Mouse (Mus musculus): ENCODE measurements around the gene Myo5a.

Gene Myo5a

DNA sequence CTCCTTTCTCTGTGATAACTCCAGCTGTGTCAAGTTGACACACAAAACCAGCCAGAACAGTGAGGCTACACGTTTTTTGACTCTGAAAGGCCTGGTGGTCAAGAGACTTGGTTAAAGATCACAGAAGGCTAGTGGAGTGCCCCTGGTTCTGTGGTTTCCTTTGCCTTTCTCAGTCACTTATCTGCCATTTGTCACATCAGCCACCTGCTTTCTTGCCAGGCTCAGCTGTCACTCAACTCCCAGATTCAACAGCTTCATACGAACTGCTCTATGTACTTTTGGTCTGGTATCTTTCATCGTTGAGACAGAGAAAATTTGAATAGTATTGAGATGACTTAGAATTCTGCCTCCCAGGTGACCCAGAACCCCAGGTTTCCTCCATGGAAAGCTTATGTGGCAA, 183.0 kb downstream of the Myo5a start:
- no peak for DNase-seq

DNA sequence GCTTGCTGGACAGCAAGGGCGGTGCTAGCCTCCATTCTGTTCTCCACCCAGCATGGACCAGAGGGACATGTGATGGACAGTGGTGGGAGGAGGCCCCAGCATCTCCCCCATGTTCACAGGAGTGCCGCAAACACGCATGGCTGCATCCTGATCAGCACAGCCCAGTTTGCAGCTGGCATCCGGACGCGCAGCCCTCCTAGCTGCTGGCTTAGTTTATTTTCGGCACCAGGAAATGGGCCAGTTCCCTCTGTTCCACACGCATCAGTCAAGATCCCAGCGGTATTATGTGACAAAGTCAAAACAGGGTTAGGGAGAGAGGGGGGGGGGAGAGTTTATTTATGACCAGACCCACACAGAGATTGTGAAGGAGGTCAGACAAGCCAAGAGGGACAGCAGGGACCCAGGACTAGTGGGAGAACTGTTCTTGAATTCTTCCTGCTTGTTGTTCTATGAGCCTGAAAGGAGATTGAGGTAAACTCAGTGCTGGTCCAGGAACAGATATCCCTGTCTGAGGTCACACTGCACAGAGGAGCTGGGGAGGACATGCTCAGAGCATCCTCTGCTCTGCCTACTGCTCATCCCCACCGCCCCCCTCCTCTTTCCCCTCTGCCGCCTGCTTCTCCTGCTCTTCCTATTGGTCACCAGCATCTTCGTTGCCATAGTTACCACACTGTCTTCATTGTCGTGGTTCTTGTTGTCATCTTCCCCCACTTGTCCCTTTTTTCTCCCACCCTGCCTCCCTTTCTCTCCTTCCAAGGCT, 183.6 kb downstream of the Myo5a start:
- peak; percentile 77 for DNase-seq

DNA sequence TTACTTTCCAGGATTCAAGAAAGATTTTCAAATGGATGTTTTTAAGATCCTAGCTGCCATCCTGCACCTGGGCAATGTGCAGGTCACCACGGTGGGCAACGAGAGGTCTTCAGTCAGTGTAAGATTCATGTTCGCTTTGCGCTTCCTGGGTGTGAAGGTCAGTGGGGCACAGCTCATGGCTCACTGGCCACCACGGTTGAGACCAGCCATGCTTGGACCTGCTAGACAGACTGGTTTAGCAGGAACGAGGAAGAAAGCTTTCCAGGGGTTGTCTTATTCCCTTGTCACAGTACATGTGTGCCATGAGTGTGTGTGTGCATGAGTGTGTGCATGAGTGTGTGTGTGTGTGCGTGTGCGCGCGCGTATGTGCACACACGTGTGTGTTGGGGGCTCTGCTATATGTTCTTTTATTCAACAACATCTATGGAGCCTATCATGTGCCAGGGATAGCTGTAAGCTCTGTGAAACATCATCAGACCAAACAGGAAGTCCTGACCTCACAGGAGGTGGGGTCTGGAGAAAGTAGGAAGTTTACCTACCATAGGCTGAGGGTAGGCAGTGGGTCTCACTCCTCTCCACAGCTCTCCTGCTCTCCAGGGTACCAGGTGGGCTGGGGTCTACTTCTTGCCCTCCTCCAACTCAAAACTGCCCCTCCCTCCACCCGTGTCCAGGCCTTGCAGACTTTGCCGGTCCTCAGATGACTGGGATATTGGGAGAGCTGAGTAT, 185.2 kb downstream of the Myo5a start:
- no peak for DNase-seq

DNA sequence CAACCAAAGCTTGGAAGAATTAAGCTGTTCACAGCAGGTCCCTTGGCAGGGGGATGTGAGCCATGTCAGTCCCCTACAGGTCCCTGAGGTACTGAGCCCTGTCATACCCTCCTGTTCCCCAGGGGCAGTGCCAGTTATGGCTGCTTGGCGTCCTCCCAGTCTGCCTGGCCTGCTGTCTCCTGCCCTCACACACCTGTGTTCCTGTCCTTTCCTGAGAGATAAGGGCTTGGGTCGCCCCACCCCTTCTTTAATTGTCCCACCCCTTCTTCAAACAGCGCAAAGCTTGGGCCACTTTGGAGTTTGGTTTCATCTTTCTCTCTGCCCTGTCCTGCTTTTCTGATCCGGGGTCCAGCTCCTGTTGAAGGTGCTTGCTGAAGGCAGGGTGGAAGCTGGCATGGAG, 188.0 kb downstream of the Myo5a start:
- no peak for DNase-seq

DNA sequence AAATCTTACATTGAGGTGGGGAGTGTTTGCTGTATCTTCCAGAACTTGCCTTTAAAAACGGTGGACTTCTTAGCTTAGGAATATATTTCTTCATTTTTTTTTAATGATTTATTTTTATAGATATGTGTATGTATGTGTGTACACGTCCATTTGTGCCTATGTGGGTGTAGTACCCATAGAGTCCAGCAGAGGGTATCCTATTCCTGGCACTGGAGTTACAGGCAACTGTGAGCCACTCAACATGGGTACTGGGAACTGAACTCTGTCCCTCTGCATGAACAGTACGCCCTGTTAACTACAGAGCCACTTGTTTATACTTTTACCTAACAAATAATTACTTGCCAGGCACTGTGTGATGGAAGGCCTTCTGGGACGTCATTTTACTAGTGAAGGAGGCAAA, 188.8 kb downstream of the Myo5a start:
- DNase-seq: no peak

DNA sequence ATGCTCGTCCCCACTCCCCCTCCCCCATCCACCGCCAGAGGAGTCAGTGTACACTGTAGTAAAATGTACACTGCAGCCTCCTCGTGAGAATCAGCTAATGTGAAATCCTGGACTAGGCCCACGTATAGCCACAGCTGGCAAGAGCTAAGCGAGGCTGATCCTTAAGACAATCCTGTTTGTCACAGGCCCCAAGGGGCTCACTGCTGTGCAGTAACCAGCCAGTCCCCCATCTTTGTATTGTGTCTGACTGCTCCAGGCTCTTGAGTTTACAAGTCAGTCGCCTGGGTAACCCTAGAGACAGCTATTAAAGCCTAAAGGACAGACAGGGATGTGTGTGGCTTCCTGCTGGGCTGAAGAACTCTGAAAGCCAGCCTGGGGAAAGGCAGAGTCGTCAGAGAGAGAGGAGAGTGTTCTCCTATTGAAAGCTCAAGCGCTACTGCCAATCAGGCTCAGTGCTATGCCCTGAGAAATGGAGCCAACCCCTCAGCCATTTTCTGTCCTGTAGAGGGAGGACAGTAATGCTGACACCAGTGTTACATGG, 190.6 kb downstream of the Myo5a start:
- DNase-seq: no peak

DNA sequence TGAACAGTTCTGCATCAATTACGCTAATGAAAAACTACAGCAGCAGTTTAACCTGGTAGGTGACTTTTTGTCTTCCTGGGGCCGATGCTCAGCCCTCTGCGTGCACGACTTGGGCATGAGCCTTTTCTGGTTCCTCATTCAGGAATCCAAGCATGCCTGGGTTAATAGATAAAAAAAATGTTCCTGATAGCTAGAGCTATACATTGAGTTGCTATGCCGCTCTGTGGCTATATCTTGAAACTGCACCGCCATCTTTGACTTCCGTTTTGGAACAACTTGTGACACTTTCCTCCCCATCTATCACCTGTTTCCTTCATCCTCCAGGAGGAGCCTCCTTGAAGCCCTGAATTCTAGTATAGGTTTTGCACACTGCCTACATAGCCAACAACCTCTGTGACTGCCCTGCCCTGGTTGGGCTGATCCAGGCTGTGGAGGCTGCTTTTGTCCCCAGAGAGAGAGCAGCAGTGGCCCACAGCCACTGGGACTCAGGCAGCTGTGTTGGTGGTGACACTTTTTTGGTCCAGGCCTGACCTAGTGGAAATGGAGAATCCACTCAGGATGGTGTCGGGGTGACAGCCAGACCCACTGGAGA, 191.5 kb downstream of the Myo5a start:
- DNase-seq: no peak

DNA sequence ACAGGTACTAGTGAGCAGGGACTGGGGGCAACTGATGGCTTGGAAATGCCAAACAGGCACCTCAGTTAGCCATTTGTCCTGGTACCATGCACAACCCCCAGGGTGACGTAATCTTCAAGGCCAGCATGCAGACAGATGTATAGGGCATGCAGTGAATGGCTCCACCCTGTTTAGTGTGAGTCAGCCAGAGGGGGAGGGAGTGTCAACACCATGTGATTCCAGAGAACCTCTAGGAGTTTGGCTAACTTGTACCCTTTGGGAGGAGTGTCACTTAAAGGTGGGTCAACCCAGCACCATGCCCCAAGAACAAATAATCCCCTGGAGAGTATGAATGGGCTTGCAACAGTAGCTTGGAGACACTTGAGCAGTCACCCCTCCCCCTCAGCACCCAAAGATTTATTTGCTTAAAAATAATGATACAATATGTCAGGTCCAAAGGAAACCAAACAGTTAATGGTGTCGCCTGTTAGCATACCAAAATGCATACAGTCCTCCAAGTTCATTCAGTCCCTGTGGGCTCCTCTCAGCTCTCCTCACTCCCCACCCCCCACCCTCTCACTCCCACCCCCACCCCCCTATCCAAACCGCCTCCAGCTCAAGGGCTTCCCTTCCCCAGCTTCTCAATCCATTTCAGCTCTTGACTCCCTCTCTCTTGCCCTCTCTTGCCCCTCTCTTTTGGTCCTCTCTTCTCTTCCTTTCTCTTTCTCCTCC, 193.3 kb downstream of the Myo5a start:
- no peak for DNase-seq

DNA sequence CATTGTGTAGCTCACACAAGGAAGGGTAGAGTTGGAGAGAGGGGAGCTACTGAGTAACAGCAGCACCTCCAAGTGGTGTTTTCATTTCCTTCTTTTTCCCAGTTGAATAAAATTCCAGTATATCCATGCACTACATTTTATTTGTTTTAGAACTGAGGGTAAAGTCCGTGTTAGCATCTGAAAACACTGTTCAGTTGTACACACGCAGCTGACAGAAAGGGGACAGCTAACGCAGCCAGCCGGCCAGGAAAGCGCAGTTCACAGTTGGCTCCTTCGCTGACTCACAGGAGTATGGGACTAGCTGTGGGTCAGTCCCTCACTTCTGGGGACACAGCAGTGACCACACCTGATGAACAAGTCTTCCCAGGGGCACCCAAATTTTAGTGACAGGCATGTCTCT, 196.3 kb downstream of the Myo5a start:
- DNase-seq: no peak

DNA sequence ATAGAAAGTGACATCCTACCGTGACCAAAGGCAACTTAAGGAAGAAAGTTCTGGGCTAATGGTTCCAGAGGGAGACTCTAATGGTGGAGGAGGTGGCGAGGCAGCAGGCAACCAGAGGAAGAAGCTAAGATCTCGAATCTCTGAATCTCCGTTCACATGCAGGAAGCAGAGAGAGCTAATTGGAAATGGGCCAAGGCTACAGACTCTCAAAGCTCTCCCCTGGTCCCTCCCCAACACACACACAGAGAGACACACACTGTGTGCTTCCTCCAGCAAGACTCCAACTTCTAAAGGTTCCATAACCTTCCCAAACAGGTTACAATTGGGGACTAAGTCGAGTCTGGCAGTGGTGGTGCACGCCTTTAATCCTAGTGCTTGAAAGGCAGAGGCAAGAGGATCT, 199.6 kb downstream of the Myo5a start:
- DNase-seq: no peak

DNA sequence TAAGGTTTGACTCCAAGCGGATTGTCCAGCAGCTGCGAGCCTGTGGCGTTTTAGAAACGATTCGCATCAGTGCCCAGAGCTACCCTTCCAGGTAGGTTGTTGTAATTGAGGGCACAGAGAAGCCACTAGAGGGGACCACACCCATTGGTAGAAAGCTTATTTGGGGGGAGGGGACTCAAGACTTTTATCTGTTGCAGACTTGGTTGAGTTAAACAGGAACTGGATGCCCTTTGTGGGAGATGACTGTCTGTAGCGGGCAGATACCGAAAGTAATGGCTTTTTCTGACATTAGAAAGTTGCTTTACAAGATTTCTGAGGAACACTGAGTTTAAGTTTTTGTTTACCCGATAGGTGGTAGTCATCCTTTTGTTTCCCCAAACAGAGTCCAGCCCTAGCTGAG, 200.7 kb downstream of the Myo5a start:
- no peak for DNase-seq

Data from layer of hippocampus, adult 9-11 months (tissue).